Mouse (Mus musculus) left cerebral cortex, postnatal 14 days (tissue): Measurements from ENCODE around the gene Hspb6. TPM values are rescaled to one million over a fixed set of nuclear protein-coding genes. Genes with fewer than 3 reads are reported as not detected.

ENCODE experiments used
- DNase-seq, 2 experiments: peaks; one replicate each; pipeline ENCODE4 v3.0.0; 2021 to 2022; ENCODE audit warnings: low spot score in 2 of 2, mixed read lengths in 1 of 2
- intact Hi-C: fragments of 180-260 bp; cut with DNase I; formaldehyde crosslinking; loops from one replicate; pipeline ENCODE4 v1.15.1; 2025
- total RNA-seq, 2 experiments: library from RNA; stranded (reverse); gene quantifications; 2 replicates each; pipeline ENCODE4 v1.2.3; 2021

Hspb6 gene
- total RNA-seq, 2 experiments from 2014 or later = 5.3 to 10.8 TPM

GRCm38 (mm10) chr7:30579950-30580349, 28.0 kb downstream of the Hspb6 start:
- no peak for DNase-seq
- intact Hi-C loops = no loop called here

- intact Hi-C loops = no loop called here
- DNase-seq = no peak
These were observed 29.6 kb downstream of the Hspb6 start for GRCm38 (mm10) chr7:30581547-30581946.

- intact Hi-C loops = no loop called here
- DNase-seq = no peak
These were observed 32.4 kb downstream of the Hspb6 start for GRCm38 (mm10) chr7:30584339-30584738.

GRCm38 (mm10) chr7:30585170-30585569, 33.2 kb downstream of the Hspb6 start:
- intact Hi-C loops = no loop called here

GRCm38 (mm10) chr7:30586455-30587020, 34.6 kb downstream of the Hspb6 start:
- intact Hi-C loops = no loop called here
- DNase-seq = no peak

More at GRCm38 (mm10) chr7:30585170-30585569, 33.2 kb downstream of the Hspb6 start:
- DNase-seq = no peak

GRCm38 (mm10) chr7:30587842-30588667, 36.1 kb downstream of the Hspb6 start:
- DNase-seq = peak; percentile 29 to 56
- intact Hi-C loops = loop anchor here (2.0 kb wide), 1 partner anchor 25 kb away; the partner anchor contains the start of gene Upk1a

GRCm38 (mm10) chr7:30588676-30589434, 36.9 kb downstream of the Hspb6 start, which contains the start of gene Kmt2b:
Gene Kmt2b, minus strand, starts transcription at chr7:30588726.
- intact Hi-C loops = loop anchor here (2.0 kb wide), 1 partner anchor 24 kb away; the partner anchor contains the start of gene Upk1a
- DNase-seq = peak; percentile 95 to 96

GRCm38 (mm10) chr7:30589435-30590301, 37.7 kb downstream of the Hspb6 start:
- DNase-seq = peak; percentile 70 to 82
- intact Hi-C loops = loop anchor here (2.0 kb wide), 1 partner anchor 23 kb away; the partner anchor contains the start of gene Upk1a

- intact Hi-C loops = no loop called here
- no peak for DNase-seq
These were observed 39.1 kb downstream of the Hspb6 start for GRCm38 (mm10) chr7:30590927-30591604.

GRCm38 (mm10) chr7:30591605-30591951, 39.6 kb downstream of the Hspb6 start:
- DNase-seq = no peak
- intact Hi-C loops = no loop called here

GRCm38 (mm10) chr7:30592772-30593423, 40.9 kb downstream of the Hspb6 start:
- intact Hi-C loops = no loop called here
- DNase-seq = no peak

GRCm38 (mm10) chr7:30593579-30594509, 41.9 kb downstream of the Hspb6 start:
- no peak for DNase-seq
- intact Hi-C loops = no loop called here

- intact Hi-C loops = no loop called here
- no peak for DNase-seq
These were observed 42.6 kb downstream of the Hspb6 start for GRCm38 (mm10) chr7:30594510-30595024.

GRCm38 (mm10) chr7:30596093-30596492, 44.1 kb downstream of the Hspb6 start:
- DNase-seq = no peak
- intact Hi-C loops = no loop called here

- intact Hi-C loops = no loop called here
These were observed 44.8 kb downstream of the Hspb6 start for GRCm38 (mm10) chr7:30596811-30597210.

GRCm38 (mm10) chr7:30598786-30599185, 46.8 kb downstream of the Hspb6 start, which contains the start of gene Zbtb32:
Gene Zbtb32, minus strand, starts transcription at chr7:30598909.
- intact Hi-C loops = no loop called here
- DNase-seq = no peak

More at GRCm38 (mm10) chr7:30596811-30597210, 44.8 kb downstream of the Hspb6 start:
- DNase-seq = no peak

- peak; percentile 92 to 95 for DNase-seq
- intact Hi-C loops = no loop called here
These were observed 48.0 kb downstream of the Hspb6 start for GRCm38 (mm10) chr7:30599933-30600353.
